Mouse (Mus musculus): ENCODE results near the gene Dennd1b. TPM values are rescaled to one million over a fixed set of nuclear protein-coding genes. Genes with fewer than 3 reads are reported as not detected.
A peak's percentile ranks its signal among the peaks of the same experiment; 100 is the strongest.

Gene Dennd1b
- polyA plus RNA-seq, 1 experiment from 2014 or later = 10.5 TPM

GRCm38 (mm10) chr1:139096369-139096768 is 133.1 kb downstream of the Dennd1b start:
- H3K9ac ChIP-seq = no peak overlapping the region
- H3K36me3 ChIP-seq = no peaks in the 10 kb centered on the region
- 87% methylated on average over 6 of the region's 6 CpGs for whole genome bisulfite sequencing
- no peak overlapping the region for H3K4me2 ChIP-seq
- H3K9me3 ChIP-seq = no peaks in the 10 kb centered on the region
- no peak overlapping the region for H3K27ac ChIP-seq
- H3K4me3 ChIP-seq (replicated peaks) = no peak overlapping the region
- no peaks in the 10 kb centered on the region for H3K27me3 ChIP-seq (replicated peaks)
- H3K4me1 ChIP-seq = no peaks in the 10 kb centered on the region
- no peak for ATAC-seq (ENCODE audit: insufficient read depth, low FRiP score, low read depth)

DNA sequence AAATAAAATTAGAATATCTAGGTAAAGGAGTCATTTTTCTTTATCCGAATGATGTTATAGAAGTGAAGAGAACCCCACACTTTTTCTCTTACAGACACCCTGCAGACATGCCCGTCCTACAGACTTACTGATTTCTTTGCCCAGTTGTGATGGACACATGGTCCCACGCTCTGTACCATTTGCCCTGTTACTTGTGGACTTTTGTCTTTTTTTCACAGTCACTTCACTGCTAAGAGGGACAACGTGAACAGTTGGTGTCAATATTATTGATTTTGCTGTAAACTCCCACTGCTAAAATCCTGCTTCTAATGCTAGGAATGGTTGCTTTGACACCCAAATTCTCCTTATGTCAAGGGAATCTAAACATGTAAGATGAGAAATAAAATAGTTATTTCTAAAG is 134.9 kb downstream of the Dennd1b start:
- H3K9ac ChIP-seq = no peak overlapping the region
- 84% methylated on average over 4 of the region's 4 CpGs for WGBS
- H3K4me2 ChIP-seq = no peak overlapping the region
- no peak overlapping the region for H3K27ac ChIP-seq
- no peaks in the 10 kb centered on the region for H3K4me1 ChIP-seq
- H3K27me3 ChIP-seq (replicated peaks) = no peaks in the 10 kb centered on the region
- H3K36me3 ChIP-seq = 0 out of 2 replicates have a peak, but pooled peaks cover 8% of the 10 kb centered on the region
- no peak for ATAC-seq (ENCODE audit: insufficient read depth, low FRiP score, low read depth)
- H3K9me3 ChIP-seq = no peaks in the 10 kb centered on the region
- H3K4me3 ChIP-seq (replicated peaks) = no peak overlapping the region

GRCm38 (mm10) chr1:139101725-139102124 is 138.5 kb downstream of the Dennd1b start:
- no peak for ATAC-seq (ENCODE audit: insufficient read depth, low FRiP score, low read depth)
- H3K9ac ChIP-seq = no peak overlapping the region
- H3K27ac ChIP-seq = no peak overlapping the region
- H3K4me2 ChIP-seq = no peak overlapping the region
- no peaks in the 10 kb centered on the region for H3K9me3 ChIP-seq
- H3K27me3 ChIP-seq (replicated peaks) = no peaks in the 10 kb centered on the region
- H3K36me3 ChIP-seq = peaks cover 15% of the 10 kb centered on the region; the same call in 1 of the 2 replicates
- no peaks in the 10 kb centered on the region for H3K4me1 ChIP-seq
- WGBS = 80% methylated on average over 9 of the region's 9 CpGs
- no peak overlapping the region for H3K4me3 ChIP-seq (replicated peaks)

GRCm38 (mm10) chr1:139108251-139108650 is 145.0 kb downstream of the Dennd1b start:
- ATAC-seq (ENCODE audit: insufficient read depth, low FRiP score, low read depth) = no peak
- H3K4me1 ChIP-seq = no peaks in the 10 kb centered on the region

DNA sequence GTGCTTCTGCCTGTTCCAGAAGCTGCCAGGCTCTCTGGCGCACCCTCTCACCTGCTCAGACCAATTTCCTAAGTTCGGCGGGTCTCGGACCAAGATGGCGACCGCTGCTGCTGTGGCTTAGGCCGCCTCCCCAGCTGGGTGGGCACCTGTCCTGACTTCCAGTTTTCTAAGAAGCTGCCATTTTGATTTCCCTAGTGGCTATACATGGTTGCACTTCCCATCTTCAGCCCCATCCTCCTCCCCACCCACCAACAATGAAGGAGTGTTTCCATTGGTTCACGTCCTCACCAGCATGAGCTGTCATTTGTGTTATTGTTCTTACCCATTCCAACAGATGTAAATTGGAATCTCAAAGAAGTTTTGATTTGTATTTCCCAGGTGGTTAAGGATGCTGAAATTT is 159.4 kb downstream of the Dennd1b start:
- no peak overlapping the region for H3K9ac ChIP-seq
- H3K36me3 ChIP-seq = no peaks in the 10 kb centered on the region
- no peak overlapping the region for H3K4me2 ChIP-seq
- H3K27ac ChIP-seq = no peak overlapping the region
- no peaks in the 10 kb centered on the region for H3K4me1 ChIP-seq
- no peak overlapping the region for H3K4me3 ChIP-seq (replicated peaks)
- ATAC-seq (ENCODE audit: insufficient read depth, low FRiP score, low read depth) = no peak
- H3K27me3 ChIP-seq (replicated peaks) = no peaks in the 10 kb centered on the region
- H3K9me3 ChIP-seq = no peaks in the 10 kb centered on the region
- WGBS = 96% methylated on average over 8 of the region's 8 CpGs

More at GRCm38 (mm10) chr1:139108251-139108650, 145.0 kb downstream of the Dennd1b start:
- WGBS = 87% methylated on average over 2 of the region's 2 CpGs
- H3K36me3 ChIP-seq = peaks cover 7% of the 10 kb centered on the region; the same call in 1 of the 2 replicates
- H3K9me3 ChIP-seq = no peaks in the 10 kb centered on the region
- no peak overlapping the region for H3K9ac ChIP-seq
- H3K4me3 ChIP-seq (replicated peaks) = no peak overlapping the region
- H3K27me3 ChIP-seq (replicated peaks) = no peaks in the 10 kb centered on the region
- H3K4me2 ChIP-seq = no peak overlapping the region
- no peak overlapping the region for H3K27ac ChIP-seq

DNA sequence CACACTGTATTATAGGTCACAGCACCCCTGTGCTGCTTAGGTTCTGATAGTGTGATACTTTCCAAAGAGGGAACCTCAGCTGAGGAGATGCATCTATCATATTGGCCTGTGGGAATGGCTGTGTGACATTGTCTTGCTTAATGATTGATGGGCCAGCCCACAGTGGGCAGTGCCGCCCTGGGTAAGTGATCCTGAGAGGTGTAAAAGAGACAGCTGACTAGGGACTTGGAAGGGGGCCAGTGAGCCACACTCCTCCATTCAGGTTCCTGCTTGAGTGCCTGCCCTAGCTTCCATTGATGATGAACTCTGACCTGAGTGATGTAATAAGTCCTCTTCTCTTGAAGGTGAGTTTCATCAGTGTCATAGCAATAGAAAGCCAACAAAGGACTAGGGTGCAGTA is 176.4 kb downstream of the Dennd1b start:
- WGBS = 42% methylated on average over 1 of the region's 1 CpGs
- no peak overlapping the region for H3K27ac ChIP-seq

DNA sequence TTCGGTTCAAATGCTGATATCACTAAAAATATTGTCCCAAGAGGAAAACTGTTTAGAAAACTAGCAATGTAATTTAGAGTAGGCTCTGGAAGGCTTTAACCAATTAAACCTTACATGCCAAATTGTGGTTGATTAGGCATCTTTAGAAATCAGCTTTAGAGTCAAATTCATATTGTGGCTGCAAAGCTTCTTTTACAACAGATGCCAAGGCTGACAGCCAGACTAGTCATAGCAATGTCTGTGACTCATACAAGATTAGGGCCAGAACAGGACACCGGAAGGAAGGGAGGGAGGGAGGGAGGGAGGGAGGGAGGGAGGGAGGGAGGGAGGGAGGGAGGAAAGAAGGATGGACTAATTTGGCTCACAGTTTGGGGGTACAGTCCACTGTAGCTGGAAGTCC is 182.3 kb downstream of the Dennd1b start:
- Histone ChIP-seq H3K36me3 (0 out of 2 replicates have a peak, but pooled peaks cover 8% of the 10 kb centered on the region), H3K4me1 (no peaks in the 10 kb centered on the region), H3K9me3 (no peaks in the 10 kb centered on the region), H3K27ac (no peak overlapping the region), H3K9ac (no peak overlapping the region), H3K27me3 (replicated peaks) (no peaks in the 10 kb centered on the region), H3K4me3 (replicated peaks) (no peak overlapping the region), H3K4me2 (no peak overlapping the region)
- ATAC-seq (ENCODE audit: insufficient read depth, low FRiP score, low read depth) = no peak
- WGBS = 83% methylated on average over 2 of the region's 2 CpGs

More for the DNA sequence above, 176.4 kb downstream of the Dennd1b start:
- Histone ChIP-seq H3K9ac (no peak overlapping the region), H3K27me3 (replicated peaks) (no peaks in the 10 kb centered on the region), H3K9me3 (no peaks in the 10 kb centered on the region), H3K4me1 (no peaks in the 10 kb centered on the region), H3K4me2 (no peak overlapping the region), H3K4me3 (replicated peaks) (no peak overlapping the region), H3K36me3 (0 out of 2 replicates have a peak, but pooled peaks cover 4% of the 10 kb centered on the region)
- ATAC-seq (ENCODE audit: insufficient read depth, low FRiP score, low read depth) = no peak

DNA sequence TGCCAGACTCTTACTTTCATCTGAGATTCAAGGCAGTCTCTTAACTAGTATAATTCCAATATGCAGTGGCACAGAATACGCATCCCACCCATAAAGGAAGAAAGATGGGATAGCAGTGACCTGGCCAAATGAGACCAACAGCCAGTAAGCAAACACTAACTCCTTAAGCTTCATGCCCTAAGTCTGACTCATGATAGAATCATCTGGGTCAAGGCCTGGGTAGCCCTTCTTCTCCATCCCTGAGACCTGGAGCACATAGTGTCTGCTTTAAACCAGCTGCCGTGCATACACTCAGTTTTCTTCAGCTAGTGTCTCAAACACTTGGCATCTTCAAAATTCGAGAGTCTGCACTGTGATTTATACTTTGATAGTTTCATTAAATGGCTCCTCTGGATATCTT is 183.1 kb downstream of the Dennd1b start:
- WGBS = 89% methylated on average over 3 of the region's 3 CpGs

GRCm38 (mm10) chr1:139153006-139153405 is 189.8 kb downstream of the Dennd1b start:
- H3K27me3 ChIP-seq (replicated peaks) = no peaks in the 10 kb centered on the region
- no peaks in the 10 kb centered on the region for H3K9me3 ChIP-seq
- no peak for ATAC-seq (ENCODE audit: insufficient read depth, low FRiP score, low read depth)
- no peak overlapping the region for H3K27ac ChIP-seq
- H3K9ac ChIP-seq = no peak overlapping the region
- no peaks in the 10 kb centered on the region for H3K4me1 ChIP-seq
- no peak overlapping the region for H3K4me2 ChIP-seq
- H3K4me3 ChIP-seq (replicated peaks) = no peak overlapping the region
- H3K36me3 ChIP-seq = no peaks in the 10 kb centered on the region
- 84% methylated on average over 2 of the region's 2 CpGs for WGBS

More for the DNA sequence above, 183.1 kb downstream of the Dennd1b start:
- H3K27me3 ChIP-seq (replicated peaks) = no peaks in the 10 kb centered on the region
- no peak overlapping the region for H3K4me3 ChIP-seq (replicated peaks)
- no peak overlapping the region for H3K9ac ChIP-seq
- H3K4me1 ChIP-seq = no peaks in the 10 kb centered on the region
- 0 out of 2 replicates have a peak, but pooled peaks cover 8% of the 10 kb centered on the region for H3K36me3 ChIP-seq
- H3K27ac ChIP-seq = no peak overlapping the region
- ATAC-seq (ENCODE audit: insufficient read depth, low FRiP score, low read depth) = no peak
- no peaks in the 10 kb centered on the region for H3K9me3 ChIP-seq
- no peak overlapping the region for H3K4me2 ChIP-seq

DNA sequence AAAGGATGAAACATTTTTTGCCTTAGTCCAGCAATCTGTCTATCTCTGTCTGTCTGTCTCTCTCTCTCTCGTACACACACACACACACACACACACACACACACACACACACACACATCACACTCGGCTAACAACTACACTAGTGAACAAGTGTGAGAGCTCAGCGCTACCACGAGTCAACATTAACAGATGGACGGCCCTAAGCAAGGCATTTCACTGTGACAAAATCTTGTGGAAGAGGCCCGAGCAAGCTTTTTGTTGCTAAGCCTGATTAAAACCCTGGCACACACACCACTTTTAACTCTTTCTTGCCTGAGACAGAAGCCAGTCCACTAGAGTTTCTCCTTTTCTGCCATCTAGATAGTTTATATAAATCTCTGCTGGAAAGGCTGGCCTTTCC is 190.3 kb downstream of the Dennd1b start:
- H3K4me1 ChIP-seq = no peaks in the 10 kb centered on the region
- no peak overlapping the region for H3K9ac ChIP-seq
- H3K4me2 ChIP-seq = no peak overlapping the region
- H3K9me3 ChIP-seq = no peaks in the 10 kb centered on the region
- no peak overlapping the region for H3K4me3 ChIP-seq (replicated peaks)
- ATAC-seq (ENCODE audit: insufficient read depth, low FRiP score, low read depth) = no peak
- 43% methylated on average over 6 of the region's 6 CpGs for WGBS
- no peaks in the 10 kb centered on the region for H3K27me3 ChIP-seq (replicated peaks)
- H3K36me3 ChIP-seq = no peaks in the 10 kb centered on the region
- no peak overlapping the region for H3K27ac ChIP-seq

GRCm38 (mm10) chr1:139156397-139156796 is 193.2 kb downstream of the Dennd1b start:
- no peak overlapping the region for H3K4me2 ChIP-seq
- H3K36me3 ChIP-seq = no peaks in the 10 kb centered on the region
- ATAC-seq (ENCODE audit: insufficient read depth, low FRiP score, low read depth) = no peak
- no peaks in the 10 kb centered on the region for H3K27me3 ChIP-seq (replicated peaks)
- H3K27ac ChIP-seq = no peak overlapping the region
- no peaks in the 10 kb centered on the region for H3K4me1 ChIP-seq
- H3K9ac ChIP-seq = no peak overlapping the region
- H3K4me3 ChIP-seq (replicated peaks) = no peak overlapping the region
- H3K9me3 ChIP-seq = no peaks in the 10 kb centered on the region
- WGBS = 26% methylated on average over 3 of the region's 3 CpGs

DNA sequence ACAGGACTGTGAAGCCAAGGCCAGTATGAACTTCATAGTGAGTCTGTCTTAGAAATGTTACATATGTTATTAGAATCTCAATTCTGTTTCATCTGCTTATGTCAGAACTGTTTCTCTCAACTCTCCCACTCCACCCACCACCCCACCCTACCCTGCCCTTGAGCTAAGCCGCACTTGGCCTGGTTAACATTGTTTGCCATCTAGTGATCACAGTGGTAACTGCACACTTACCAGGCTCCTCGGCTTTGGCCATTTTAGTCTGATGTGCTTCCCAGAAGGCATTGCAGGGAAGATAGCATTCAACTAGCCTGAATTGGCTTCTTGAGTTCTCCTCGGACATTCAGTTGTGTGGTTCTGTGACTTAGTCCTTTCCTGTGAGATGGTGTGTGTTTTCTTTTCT is 198.4 kb downstream of the Dennd1b start:
- H3K27me3 ChIP-seq (replicated peaks) = no peaks in the 10 kb centered on the region
- ATAC-seq (ENCODE audit: insufficient read depth, low FRiP score, low read depth) = peak; percentile 14; the same call in 1 of the 2 replicates
- no peak overlapping the region for H3K4me2 ChIP-seq
- no peak overlapping the region for H3K4me3 ChIP-seq (replicated peaks)
- no peak overlapping the region for H3K9ac ChIP-seq
- H3K9me3 ChIP-seq = no peaks in the 10 kb centered on the region
- no peak overlapping the region for H3K27ac ChIP-seq
- H3K4me1 ChIP-seq = no peaks in the 10 kb centered on the region
- no peaks in the 10 kb centered on the region for H3K36me3 ChIP-seq
- 58% methylated on average over 3 of the region's 3 CpGs for WGBS

DNA sequence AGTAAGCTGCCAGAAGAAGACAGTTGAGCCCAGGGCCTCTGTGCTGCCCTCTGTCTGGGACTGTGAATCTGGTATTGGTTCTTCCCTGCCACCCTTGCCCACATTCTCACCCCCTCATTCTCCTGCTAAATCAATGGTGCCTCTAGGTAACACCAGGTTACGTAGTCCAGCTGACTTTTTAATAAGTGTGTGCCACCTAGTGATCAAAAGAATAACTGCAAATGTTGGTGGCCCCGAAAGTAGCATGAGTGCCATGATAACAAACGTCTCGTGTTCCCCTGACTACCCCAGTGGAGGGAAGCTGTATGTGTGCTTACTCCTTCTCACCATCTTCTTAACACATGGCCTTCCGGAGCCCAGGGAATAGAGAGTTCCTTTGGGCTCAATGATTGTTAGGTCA is 199.6 kb downstream of the Dennd1b start:
- ATAC-seq (ENCODE audit: insufficient read depth, low FRiP score, low read depth) = no peak
- H3K27ac ChIP-seq = no peak overlapping the region
- H3K4me2 ChIP-seq = no peak overlapping the region
- H3K9me3 ChIP-seq = no peaks in the 10 kb centered on the region
- H3K27me3 ChIP-seq (replicated peaks) = no peaks in the 10 kb centered on the region
- no peaks in the 10 kb centered on the region for H3K4me1 ChIP-seq
- H3K36me3 ChIP-seq = no peaks in the 10 kb centered on the region
- no peak overlapping the region for H3K9ac ChIP-seq
- H3K4me3 ChIP-seq (replicated peaks) = no peak overlapping the region
- 35% methylated on average over 5 of the region's 5 CpGs for WGBS

Data from stomach, embryonic 15.5 days (tissue).